Mouse (Mus musculus): ENCODE data around the gene Arl15.
A peak's percentile ranks its signal among the peaks of the same experiment; 100 is the strongest.

Arl15 gene

DNA sequence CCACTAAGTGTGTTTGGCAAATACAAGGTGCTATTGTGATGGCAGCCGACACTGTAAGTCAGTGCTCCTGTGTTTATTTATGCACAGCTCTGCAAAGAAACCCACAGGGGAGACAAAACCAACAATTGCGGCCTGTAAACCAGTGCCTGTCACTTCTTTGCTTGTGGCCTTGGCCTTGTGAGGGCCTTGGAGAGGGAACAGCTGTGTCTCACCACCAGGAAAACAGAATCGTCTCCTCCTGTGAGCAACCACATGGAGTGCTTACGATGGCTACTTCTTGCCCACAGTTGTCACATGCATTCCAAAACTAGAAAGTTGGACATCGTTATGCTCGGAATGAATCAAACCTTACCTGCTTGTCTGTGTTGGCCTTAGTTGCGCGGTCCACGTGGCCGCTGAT lies 52.1 kb downstream of the Arl15 start:
- no peaks in the 10 kb centered on the region for H3K36me3 ChIP-seq (ENCODE audit: control insufficient read depth, insufficient read depth, low read length, poor library complexity, severe bottlenecking)
- no peaks in the 10 kb centered on the region for H3K27me3 ChIP-seq (ENCODE audit: control insufficient read depth, insufficient read depth, low read length, poor library complexity, severe bottlenecking)
- DNase-seq (ENCODE audit: low read depth, low spot score) = no peak

DNA sequence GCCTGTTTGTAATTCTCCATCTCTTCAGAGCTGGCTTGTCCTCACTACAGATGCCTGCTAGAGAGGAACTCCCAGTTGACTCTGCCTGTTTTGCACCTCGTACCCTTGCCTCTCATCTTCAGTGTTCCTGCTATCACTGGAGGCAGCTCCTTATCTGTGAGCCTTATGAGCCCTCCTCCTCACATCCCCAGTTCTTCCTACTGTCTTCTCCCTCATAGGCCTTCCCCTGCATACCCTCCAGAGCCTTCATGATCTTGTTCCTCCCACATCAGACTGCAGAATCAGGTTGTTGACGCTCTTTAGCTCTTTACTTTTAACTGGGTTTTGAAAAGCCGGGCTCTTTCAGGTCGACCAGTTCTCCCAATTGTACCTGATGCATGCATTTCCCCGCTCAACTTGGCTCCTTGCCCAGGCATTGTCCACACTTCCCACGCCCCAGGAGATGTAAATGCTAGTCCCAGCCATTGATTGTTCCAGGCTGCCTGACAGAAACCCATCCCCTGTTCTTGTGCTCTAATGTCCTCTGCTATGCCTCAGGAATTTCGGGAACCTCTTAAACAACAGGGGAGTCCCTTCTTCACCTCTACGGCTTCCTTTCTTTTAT lies 56.2 kb downstream of the Arl15 start:
- H3K27me3 ChIP-seq (ENCODE audit: control insufficient read depth, insufficient read depth, low read length, poor library complexity, severe bottlenecking) = no peaks in the 10 kb centered on the region
- DNase-seq (ENCODE audit: low read depth, low spot score) = no peak
- H3K36me3 ChIP-seq (ENCODE audit: control insufficient read depth, insufficient read depth, low read length, poor library complexity, severe bottlenecking) = no peaks in the 10 kb centered on the region

- no peak for DNase-seq (ENCODE audit: low read depth, low spot score)
- Histone ChIP-seq H3K36me3 (ENCODE audit: control insufficient read depth, insufficient read depth, low read length, poor library complexity, severe bottlenecking) (no peaks in the 10 kb centered on the region), H3K27me3 (ENCODE audit: control insufficient read depth, insufficient read depth, low read length, poor library complexity, severe bottlenecking) (no peaks in the 10 kb centered on the region)
Measured at GRCm38 (mm10) chr13:113851602-113852375, 57.5 kb downstream of the Arl15 start.

GRCm38 (mm10) chr13:113852376-113852666 lies 58.0 kb downstream of the Arl15 start:
- DNase-seq (ENCODE audit: low read depth, low spot score) = no peak
- H3K36me3 ChIP-seq (ENCODE audit: control insufficient read depth, insufficient read depth, low read length, poor library complexity, severe bottlenecking) = no peaks in the 10 kb centered on the region
- no peaks in the 10 kb centered on the region for H3K27me3 ChIP-seq (ENCODE audit: control insufficient read depth, insufficient read depth, low read length, poor library complexity, severe bottlenecking)

DNA sequence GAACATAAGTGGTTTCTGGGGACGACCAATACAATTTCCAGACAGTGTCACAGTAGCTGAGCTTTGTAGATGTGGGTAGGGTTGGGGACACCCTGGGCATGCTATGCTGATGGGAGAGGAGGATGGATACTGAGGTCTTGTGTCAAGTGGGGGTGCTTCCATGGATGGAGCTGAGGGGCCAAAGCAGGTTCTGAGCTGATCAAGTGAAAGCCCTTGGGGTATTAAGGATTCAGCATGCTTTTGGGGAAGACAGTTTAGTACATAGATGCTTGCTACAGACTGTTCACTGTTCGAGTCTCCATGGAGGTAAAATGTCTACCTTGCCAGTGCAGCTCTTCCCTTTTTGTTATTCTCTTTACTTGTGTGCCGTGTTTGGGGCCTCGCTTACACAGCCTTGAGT lies 59.8 kb downstream of the Arl15 start:
- no peak for DNase-seq (ENCODE audit: low read depth, low spot score)
- H3K27me3 ChIP-seq (ENCODE audit: control insufficient read depth, insufficient read depth, low read length, poor library complexity, severe bottlenecking) = no peaks in the 10 kb centered on the region
- H3K36me3 ChIP-seq (ENCODE audit: control insufficient read depth, insufficient read depth, low read length, poor library complexity, severe bottlenecking) = no peaks in the 10 kb centered on the region

GRCm38 (mm10) chr13:113854551-113855312 lies 60.4 kb downstream of the Arl15 start:
- no peaks in the 10 kb centered on the region for H3K36me3 ChIP-seq (ENCODE audit: control insufficient read depth, insufficient read depth, low read length, poor library complexity, severe bottlenecking)
- no peaks in the 10 kb centered on the region for H3K27me3 ChIP-seq (ENCODE audit: control insufficient read depth, insufficient read depth, low read length, poor library complexity, severe bottlenecking)
- DNase-seq (ENCODE audit: low read depth, low spot score) = no peak

DNA sequence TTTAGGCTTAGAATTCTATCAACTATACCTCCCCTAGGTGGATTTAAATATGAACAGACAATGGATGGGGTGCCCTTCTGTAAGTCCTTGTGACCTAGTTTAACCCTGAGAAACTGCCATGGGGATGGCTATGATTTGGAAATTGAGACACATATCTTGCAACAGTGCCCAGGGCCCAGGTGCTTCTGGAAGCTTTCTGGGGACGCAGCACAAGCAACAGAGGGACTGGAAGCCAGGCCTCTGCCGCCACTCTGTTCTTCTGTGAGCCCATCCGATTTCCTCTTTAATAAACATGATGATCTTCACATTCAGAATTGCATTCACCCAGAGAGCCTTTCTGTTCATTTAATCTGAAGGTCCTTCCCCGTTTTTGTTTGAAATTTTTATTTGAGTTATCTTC lies 62.6 kb downstream of the Arl15 start:
- DNase-seq (ENCODE audit: low read depth, low spot score) = no peak
- H3K27me3 ChIP-seq (ENCODE audit: control insufficient read depth, insufficient read depth, low read length, poor library complexity, severe bottlenecking) = no peaks in the 10 kb centered on the region
- H3K36me3 ChIP-seq (ENCODE audit: control insufficient read depth, insufficient read depth, low read length, poor library complexity, severe bottlenecking) = no peaks in the 10 kb centered on the region

DNA sequence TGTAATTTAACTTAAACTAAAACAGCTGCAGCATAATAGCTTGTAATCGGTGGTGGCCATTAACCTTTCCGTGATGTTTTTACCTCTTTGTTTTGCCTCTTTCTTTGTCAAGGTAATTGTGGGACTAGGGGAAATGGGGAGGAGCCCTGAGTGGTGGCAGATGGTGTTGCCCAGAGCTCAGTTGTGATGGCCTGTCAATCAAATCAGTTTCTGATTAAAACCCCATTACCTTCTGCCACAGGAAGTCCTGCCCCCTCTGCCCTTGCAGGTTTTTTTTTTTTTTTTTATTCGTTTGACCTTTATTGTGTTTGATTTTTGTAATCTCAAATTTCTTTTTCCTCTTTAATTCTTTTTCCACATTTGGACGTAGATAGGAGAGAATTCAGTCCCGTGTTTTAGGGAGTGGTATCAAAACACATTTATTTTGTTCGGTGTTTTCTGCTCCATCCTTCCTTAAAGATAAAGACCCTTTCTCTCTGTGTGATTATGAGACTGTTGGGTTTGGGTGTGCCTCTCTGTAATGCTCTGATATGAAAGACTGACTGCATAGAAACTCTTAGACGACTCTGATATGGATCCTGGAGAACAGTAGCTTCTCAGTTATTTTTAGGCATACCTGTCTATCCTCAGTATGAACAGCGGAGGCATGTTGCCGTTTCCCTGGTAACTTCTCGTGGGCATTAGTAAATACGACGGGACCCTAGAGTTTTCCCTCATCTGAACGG lies 64.5 kb downstream of the Arl15 start:
- no peak for DNase-seq (ENCODE audit: low read depth, low spot score)
- no peaks in the 10 kb centered on the region for H3K36me3 ChIP-seq (ENCODE audit: control insufficient read depth, insufficient read depth, low read length, poor library complexity, severe bottlenecking)
- no peaks in the 10 kb centered on the region for H3K27me3 ChIP-seq (ENCODE audit: control insufficient read depth, insufficient read depth, low read length, poor library complexity, severe bottlenecking)

- H3K27me3 ChIP-seq (ENCODE audit: control insufficient read depth, insufficient read depth, low read length, poor library complexity, severe bottlenecking) = no peaks in the 10 kb centered on the region
- no peak for DNase-seq (ENCODE audit: low read depth, low spot score)
- H3K36me3 ChIP-seq (ENCODE audit: control insufficient read depth, insufficient read depth, low read length, poor library complexity, severe bottlenecking) = no peaks in the 10 kb centered on the region
Measured at GRCm38 (mm10) chr13:113859392-113859776, 65.1 kb downstream of the Arl15 start.

DNA sequence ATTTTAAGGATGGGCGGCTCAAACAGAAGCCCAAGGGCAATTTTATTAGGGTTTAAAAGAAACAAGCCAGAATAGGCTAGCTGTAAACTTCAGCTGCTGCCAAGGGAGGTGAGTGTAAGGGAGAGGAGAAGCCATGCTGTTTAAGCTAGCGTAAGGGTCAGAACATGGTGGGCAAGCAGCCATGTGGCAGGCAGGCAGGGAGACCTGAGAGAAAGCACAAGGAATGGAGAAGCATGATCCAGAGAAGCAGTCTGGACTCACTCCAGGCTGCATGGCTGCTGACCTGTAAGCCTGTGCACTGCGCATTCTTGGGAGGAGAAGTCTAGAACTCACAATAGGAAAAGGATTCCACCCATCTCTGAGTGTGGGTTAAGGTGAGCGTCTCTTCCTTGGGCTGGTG lies 66.5 kb downstream of the Arl15 start:
- Histone ChIP-seq H3K27me3 (ENCODE audit: control insufficient read depth, insufficient read depth, low read length, poor library complexity, severe bottlenecking) (no peaks in the 10 kb centered on the region), H3K36me3 (ENCODE audit: control insufficient read depth, insufficient read depth, low read length, poor library complexity, severe bottlenecking) (no peaks in the 10 kb centered on the region)
- DNase-seq (ENCODE audit: low read depth, low spot score) = no peak

GRCm38 (mm10) chr13:113861231-113861630 lies 66.9 kb downstream of the Arl15 start:
- no peaks in the 10 kb centered on the region for H3K36me3 ChIP-seq (ENCODE audit: control insufficient read depth, insufficient read depth, low read length, poor library complexity, severe bottlenecking)
- no peaks in the 10 kb centered on the region for H3K27me3 ChIP-seq (ENCODE audit: control insufficient read depth, insufficient read depth, low read length, poor library complexity, severe bottlenecking)
- no peak for DNase-seq (ENCODE audit: low read depth, low spot score)

GRCm38 (mm10) chr13:113862951-113863350 lies 68.6 kb downstream of the Arl15 start:
- Histone ChIP-seq H3K27me3 (ENCODE audit: control insufficient read depth, insufficient read depth, low read length, poor library complexity, severe bottlenecking) (no peaks in the 10 kb centered on the region), H3K36me3 (ENCODE audit: control insufficient read depth, insufficient read depth, low read length, poor library complexity, severe bottlenecking) (no peaks in the 10 kb centered on the region)
- no peak for DNase-seq (ENCODE audit: low read depth, low spot score)

DNA sequence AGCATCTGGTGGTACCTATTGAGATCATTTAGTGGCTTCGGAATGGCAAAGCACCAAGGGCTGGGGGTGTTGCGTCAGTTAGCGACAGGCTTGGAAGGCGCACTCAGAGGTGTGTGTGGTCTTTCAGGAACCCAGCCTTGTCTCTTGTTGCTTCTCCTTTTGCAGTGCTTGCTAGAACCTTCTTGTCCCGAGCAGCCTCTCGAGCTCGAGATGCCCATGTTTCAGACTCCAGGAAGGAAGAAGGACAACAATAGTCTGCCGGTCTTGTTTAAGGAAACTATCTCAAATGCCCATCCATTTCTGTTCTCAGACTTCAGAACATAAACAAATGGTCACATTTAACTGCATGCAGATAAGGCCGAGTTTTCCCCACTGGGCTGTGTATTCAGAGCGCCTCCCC lies 69.4 kb downstream of the Arl15 start:
- no peak for DNase-seq (ENCODE audit: low read depth, low spot score)
- Histone ChIP-seq H3K27me3 (ENCODE audit: control insufficient read depth, insufficient read depth, low read length, poor library complexity, severe bottlenecking) (no peaks in the 10 kb centered on the region), H3K36me3 (ENCODE audit: control insufficient read depth, insufficient read depth, low read length, poor library complexity, severe bottlenecking) (no peaks in the 10 kb centered on the region)

DNA sequence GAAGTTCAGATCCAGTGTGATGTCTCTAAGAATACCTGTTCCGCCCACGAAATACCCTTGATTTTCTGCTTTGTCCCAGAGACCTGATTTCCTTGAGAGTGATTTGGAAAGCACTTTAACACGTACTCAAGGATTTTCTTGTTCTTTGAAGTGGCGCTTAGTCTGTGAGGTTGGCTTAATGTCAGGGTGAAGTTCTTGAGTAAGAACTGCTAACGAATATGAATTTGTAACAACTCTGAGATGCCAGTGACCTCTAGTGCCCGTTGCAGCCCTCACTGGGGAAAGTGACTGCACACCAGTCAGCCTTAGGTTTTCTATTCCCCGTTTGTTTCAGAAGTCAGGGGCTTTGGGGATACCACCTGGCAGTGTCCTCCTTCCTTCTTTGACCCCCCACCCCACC lies 70.0 kb downstream of the Arl15 start:
- DNase-seq (ENCODE audit: low read depth, low spot score) = no peak
- H3K36me3 ChIP-seq (ENCODE audit: control insufficient read depth, insufficient read depth, low read length, poor library complexity, severe bottlenecking) = no peaks in the 10 kb centered on the region

GRCm38 (mm10) chr13:113864893-113865292 lies 70.6 kb downstream of the Arl15 start:
- Histone ChIP-seq H3K36me3 (ENCODE audit: control insufficient read depth, insufficient read depth, low read length, poor library complexity, severe bottlenecking) (no peaks in the 10 kb centered on the region), H3K27me3 (ENCODE audit: control insufficient read depth, insufficient read depth, low read length, poor library complexity, severe bottlenecking) (no peaks in the 10 kb centered on the region)
- peak; percentile 67 for DNase-seq (ENCODE audit: low read depth, low spot score)

More for the DNA sequence above, 70.0 kb downstream of the Arl15 start:
- H3K27me3 ChIP-seq (ENCODE audit: control insufficient read depth, insufficient read depth, low read length, poor library complexity, severe bottlenecking) = no peaks in the 10 kb centered on the region
